Mouse (Mus musculus) thymus, adult 2 months (tissue): ENCODE results near the gene Mthfd2l. TPM values are rescaled to one million over a fixed set of nuclear protein-coding genes. Genes with fewer than 3 reads are reported as not detected.

Experiments used
- DNase-seq: peaks from one replicate; pipeline ENCODE4 v3.0.0; 2021
- H3K27ac ChIP-seq: fragments of 200-500 bp; 2 replicates; pipeline ENCODE4 v1.5.1; 2012; ENCODE audit warnings: low read length, control low read depth; ENCODE audit not compliant: control insufficient read depth, insufficient read depth
- H3K27me3 ChIP-seq: fragments of 200-500 bp; 2 replicates; pipeline ENCODE4 v1.6.1; 2012; ENCODE audit warnings: mild to moderate bottlenecking, low read length, moderate library complexity, mixed read lengths; ENCODE audit not compliant: control insufficient read depth, insufficient read depth
- H3K36me3 ChIP-seq: fragments of 200-500 bp; 2 replicates; pipeline ENCODE4 v1.6.1; 2012; ENCODE audit warnings: mild to moderate bottlenecking, low read length, moderate library complexity; ENCODE audit not compliant: control insufficient read depth, insufficient read depth
- H3K4me1 ChIP-seq: fragments of 200-500 bp; replicated peaks from 2 replicates; pipeline ENCODE4 v1.6.1; 2012; ENCODE audit warnings: low read length; ENCODE audit not compliant: control insufficient read depth, insufficient read depth
- H3K4me3 ChIP-seq: fragments of 200-500 bp; 2 replicates; pipeline ENCODE4 v1.5.1; 2012; ENCODE audit warnings: mild to moderate bottlenecking, low read length, control low read depth, moderate library complexity; ENCODE audit not compliant: control insufficient read depth, insufficient read depth
- CTCF ChIP-seq: fragments of 200-500 bp; IDR thresholded peaks from 2 replicates; pipeline ENCODE4 v1.5.1; 2012; ENCODE audit warnings: mild to moderate bottlenecking, control low read depth, low read length, moderate library complexity, borderline replicate concordance; ENCODE audit not compliant: control insufficient read depth, poor library complexity, insufficient read depth; ENCODE audit errors: extremely low read depth
- POLR2A ChIP-seq: fragments of 200-500 bp; IDR thresholded peaks from 2 replicates; pipeline ENCODE4 v1.6.1; 2012; ENCODE audit warnings: mild to moderate bottlenecking, low read length, control low read depth, moderate library complexity; ENCODE audit not compliant: control insufficient read depth, poor library complexity, insufficient read depth; ENCODE audit errors: extremely low read depth
- WGBS: fragments of 180-500 bp; shearing (Covaris S2); methylation state at CpG from one replicate; pipeline ENCODE4 v1.1.7; 2018; 5-methylcytosine and 5-hydroxymethylcytosine counted together
- polyA plus RNA-seq: library from polyadenylated mRNA; depleted of rRNA; stranded (reverse); fragments of >200 nt; gene quantifications from 2 replicates; pipeline ENCODE4 v1.2.3, GENCODE M21; 2012

Gene Mthfd2l
- polyA plus RNA-seq, 1 experiment, result 23.5 TPM

DNA sequence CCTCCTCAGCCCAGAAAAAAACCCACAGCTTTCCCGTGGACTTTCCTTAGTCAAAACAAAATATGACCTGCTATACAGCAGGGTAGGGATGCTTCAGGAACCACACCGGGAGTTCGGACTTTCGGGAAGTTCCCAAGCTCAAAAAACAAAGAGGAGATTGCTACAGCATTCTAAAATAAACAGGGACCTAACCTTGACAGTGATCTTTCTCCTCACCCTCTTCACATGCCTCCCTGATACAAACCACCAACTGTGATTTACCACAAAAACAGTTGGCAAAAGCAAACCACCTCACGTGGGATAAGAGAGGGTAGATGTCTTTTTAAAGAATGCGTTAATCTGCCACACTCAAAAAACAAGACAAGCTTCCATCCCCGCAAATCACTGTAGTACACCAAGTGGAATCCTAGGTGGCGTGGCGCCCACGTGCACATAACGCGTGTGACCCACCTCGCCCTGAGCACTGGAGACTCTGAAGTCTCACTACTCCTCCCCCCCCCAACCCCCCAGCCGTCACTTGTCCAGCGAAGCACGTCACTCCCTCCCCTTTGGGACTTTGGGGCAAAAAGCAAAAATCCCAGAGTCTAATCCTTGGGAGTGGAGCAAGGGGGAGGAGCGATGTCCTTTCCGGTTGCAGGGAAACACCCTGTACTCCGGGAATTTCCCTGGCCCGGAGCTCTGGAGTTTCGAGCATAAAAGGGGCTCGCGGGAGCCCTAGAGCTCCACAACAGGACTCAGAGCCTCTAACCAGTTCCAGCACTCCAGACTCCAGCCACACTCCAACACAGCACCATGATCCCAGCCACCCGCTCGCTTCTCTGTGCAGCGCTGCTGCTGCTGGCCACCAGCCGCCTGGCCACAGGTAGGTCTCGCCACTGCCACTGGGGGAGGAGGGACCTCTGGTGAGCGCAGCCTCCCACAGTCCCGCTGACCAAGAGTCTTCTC is 40.1 kb upstream of the Mthfd2l start, which contains the start of gene Cxcl1:
TSS of gene Cxcl1 (plus strand) at position 723 of the 945 bp plus-strand sequence.
- no peaks in the 10 kb centered on the region; the same call in 1 of the 2 replicates for H3K27me3 ChIP-seq
- TF ChIP-seq POLR2A (no peak), CTCF (no peak)
- no peak within 1 kb of the TSS for H3K27ac ChIP-seq
- H3K36me3 ChIP-seq, result no peaks in the 10 kb centered on the region
- H3K4me1 ChIP-seq, result no peaks in the 10 kb centered on the region
- no peak within 1 kb of the TSS; the same call in 1 of the 2 replicates for H3K4me3 ChIP-seq
- WGBS, result 14% methylated on average over 30 of the region's 30 CpGs
- DNase-seq, result no peak

DNA sequence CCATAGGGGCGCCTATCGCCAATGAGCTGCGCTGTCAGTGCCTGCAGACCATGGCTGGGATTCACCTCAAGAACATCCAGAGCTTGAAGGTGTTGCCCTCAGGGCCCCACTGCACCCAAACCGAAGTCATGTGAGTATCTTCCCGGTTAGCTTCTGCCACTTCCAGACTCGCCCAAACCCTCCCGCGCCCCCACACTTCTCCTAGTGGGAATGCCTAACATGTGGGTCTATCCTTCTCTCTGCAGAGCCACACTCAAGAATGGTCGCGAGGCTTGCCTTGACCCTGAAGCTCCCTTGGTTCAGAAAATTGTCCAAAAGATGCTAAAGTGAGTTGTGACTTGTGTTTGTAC is 39.5 kb upstream of the Mthfd2l start:
- no peaks in the 10 kb centered on the region for H3K4me1 ChIP-seq
- no peak for DNase-seq
- H3K36me3 ChIP-seq, result no peaks in the 10 kb centered on the region
- no peaks in the 10 kb centered on the region; the same call in 1 of the 2 replicates for H3K27me3 ChIP-seq
- no peak for TF ChIP-seq CTCF
- no peak for TF ChIP-seq POLR2A
- 56% methylated on average over 10 of the region's 10 CpGs for WGBS
- H3K4me3 ChIP-seq, result no peak overlapping the region
- no peak overlapping the region for H3K27ac ChIP-seq

DNA sequence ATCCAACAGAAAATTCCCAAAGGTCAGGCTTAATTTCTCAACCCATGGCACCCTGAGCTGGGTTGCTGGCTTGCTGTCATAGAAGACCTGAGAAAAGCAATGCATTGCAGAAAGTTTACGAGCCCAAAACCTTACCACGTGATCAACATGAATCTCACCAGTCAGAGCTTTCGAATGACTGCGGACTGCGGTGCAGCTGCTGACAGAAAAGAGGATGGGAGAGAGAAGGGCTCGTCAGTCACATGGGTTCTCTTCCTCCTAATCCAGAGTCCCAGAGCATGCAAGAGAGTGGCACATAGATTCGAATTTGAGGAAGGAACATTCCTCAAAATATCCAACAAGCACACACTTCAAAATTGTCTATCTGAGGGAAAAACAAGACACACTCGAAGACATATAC is 36.7 kb upstream of the Mthfd2l start:
- 76% methylated on average over 8 of the region's 8 CpGs for WGBS
- Histone ChIP-seq H3K36me3 (no peaks in the 10 kb centered on the region), H3K4me3 (no peak overlapping the region), H3K4me1 (no peaks in the 10 kb centered on the region), H3K27ac (no peak overlapping the region), H3K27me3 (no peaks in the 10 kb centered on the region; the same call in 1 of the 2 replicates)
- DNase-seq, result no peak
- no peak for TF ChIP-seq POLR2A
- no peak for TF ChIP-seq CTCF

DNA sequence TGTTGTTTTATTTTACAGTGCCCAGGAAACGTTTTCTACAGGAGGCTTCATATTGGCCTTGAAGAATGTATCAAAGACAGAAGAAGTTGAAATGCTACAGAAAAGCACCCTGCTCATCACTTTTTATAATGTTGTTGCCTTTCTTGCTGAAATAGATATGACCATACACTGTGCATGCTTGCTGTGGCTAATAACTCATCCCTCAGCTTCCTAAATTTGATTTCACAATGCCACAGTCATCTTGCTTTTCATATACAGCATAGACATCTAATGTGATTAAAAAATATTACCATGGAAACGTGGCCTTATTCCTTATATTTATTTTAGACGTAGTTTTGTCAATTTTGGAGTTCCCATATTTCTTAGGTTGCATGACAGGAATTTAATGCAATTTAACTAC is 33.5 kb upstream of the Mthfd2l start:
- H3K36me3 ChIP-seq, result no peaks in the 10 kb centered on the region
- WGBS, result 81% methylated on average over 3 of the region's 3 CpGs
- H3K27me3 ChIP-seq, result no peaks in the 10 kb centered on the region
- DNase-seq, result no peak
- no peak overlapping the region for H3K27ac ChIP-seq
- TF ChIP-seq CTCF (no peak), POLR2A (no peak)
- H3K4me3 ChIP-seq, result no peak overlapping the region
- no peaks in the 10 kb centered on the region for H3K4me1 ChIP-seq

DNA sequence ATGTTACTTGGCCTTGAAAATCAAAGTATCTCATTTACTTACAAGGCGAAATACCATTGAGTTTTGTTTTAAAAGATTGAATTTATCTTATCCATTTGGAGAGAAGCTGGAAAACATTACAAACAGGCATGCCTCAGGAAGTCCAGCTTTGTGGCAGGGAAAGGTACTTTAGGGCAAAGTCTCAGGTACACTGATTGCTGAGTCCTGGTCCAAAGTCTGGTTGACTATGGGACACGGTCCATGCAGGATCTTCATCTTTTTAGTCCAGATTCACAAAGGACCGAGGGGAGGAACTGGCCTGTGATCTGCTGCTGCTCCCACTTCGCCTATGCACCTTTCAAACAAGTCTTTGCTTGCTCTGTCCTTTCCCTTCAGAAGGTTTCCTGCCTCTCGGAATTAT is 31.6 kb upstream of the Mthfd2l start:
- no peak overlapping the region for H3K4me3 ChIP-seq
- H3K27ac ChIP-seq, result no peak overlapping the region
- no peaks in the 10 kb centered on the region for H3K4me1 ChIP-seq
- TF ChIP-seq CTCF (no peak), POLR2A (no peak)
- 92% methylated on average over 5 of the region's 5 CpGs for WGBS
- H3K27me3 ChIP-seq, result no peaks in the 10 kb centered on the region
- DNase-seq, result no peak
- H3K36me3 ChIP-seq, result no peaks in the 10 kb centered on the region

DNA sequence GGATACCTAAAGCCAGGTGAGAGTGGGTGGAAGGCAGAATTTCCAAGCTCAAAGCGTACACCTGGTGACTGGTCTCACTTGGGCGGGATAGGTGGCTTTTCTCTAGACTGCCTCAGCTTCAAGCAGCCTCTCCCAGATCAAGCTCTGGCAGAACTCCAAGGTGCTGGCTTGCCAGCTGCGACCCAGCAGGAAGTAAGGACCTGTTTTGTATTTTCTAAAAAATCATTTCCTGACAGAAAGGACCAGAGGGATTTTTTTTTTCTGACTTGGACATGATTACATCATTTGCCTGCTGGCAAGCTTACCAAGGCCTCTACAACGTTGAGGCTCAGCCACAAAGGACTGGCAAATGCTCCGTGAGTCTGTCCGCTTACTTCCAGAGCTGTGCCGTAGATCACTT is 30.8 kb upstream of the Mthfd2l start:
- no peak for TF ChIP-seq CTCF
- no peak for TF ChIP-seq POLR2A
- 30% methylated on average over 7 of the region's 7 CpGs for WGBS
- H3K4me1 ChIP-seq, result no peaks in the 10 kb centered on the region
- no peak overlapping the region for H3K4me3 ChIP-seq
- no peaks in the 10 kb centered on the region for H3K27me3 ChIP-seq
- H3K27ac ChIP-seq, result no peak overlapping the region
- H3K36me3 ChIP-seq, result no peaks in the 10 kb centered on the region
- DNase-seq, result no peak
